Mouse (Mus musculus) intestine, embryonic 16.5 days (tissue): ENCODE data around the gene Gm28539. TPM values are rescaled to one million over a fixed set of nuclear protein-coding genes. Genes with fewer than 3 reads are reported as not detected.

Source experiments
- ATAC-seq: fragments of 200-750 bp; cut with Nextera tagmentation; 2 replicates; pipeline ENCODE4 v1.8.0; 2017; ENCODE audit warnings: moderate TSS enrichment, moderate library complexity
- H3K27ac ChIP-seq: fragments of 300-500 bp; sonication (generic); 2 replicates; pipeline ENCODE4 v1.5.1; 2014; ENCODE audit warnings: mild to moderate bottlenecking, low read length
- H3K27me3 ChIP-seq: fragments of 300-500 bp; sonication (generic); replicated peaks from 2 replicates; pipeline ENCODE4 v1.6.1; 2014; ENCODE audit warnings: low read length, control low read depth, mixed read lengths; ENCODE audit not compliant: control insufficient read depth, insufficient read depth
- H3K36me3 ChIP-seq: fragments of 300-500 bp; sonication (generic); 2 replicates; pipeline ENCODE4 v1.6.1; 2014; ENCODE audit warnings: low read length, control low read depth; ENCODE audit not compliant: control insufficient read depth, insufficient read depth
- H3K4me1 ChIP-seq: fragments of 300-500 bp; sonication (generic); 2 replicates; pipeline ENCODE4 v1.6.1; 2014; ENCODE audit warnings: low read length, control low read depth, mixed read lengths; ENCODE audit not compliant: control insufficient read depth, insufficient read depth
- H3K4me2 ChIP-seq: fragments of 300-500 bp; sonication (generic); 2 replicates; pipeline ENCODE4 v1.6.1; 2014; ENCODE audit warnings: low read depth, low read length, control low read depth
- H3K4me3 ChIP-seq: fragments of 300-500 bp; sonication (generic); 2 replicates; pipeline ENCODE4 v1.5.1; 2014; ENCODE audit warnings: mild to moderate bottlenecking, low read length
- H3K9ac ChIP-seq: fragments of 300-500 bp; sonication (generic); 2 replicates; pipeline ENCODE4 v1.6.1; 2014; ENCODE audit warnings: low read depth, low read length
- H3K9me3 ChIP-seq: fragments of 300-500 bp; sonication (generic); 2 replicates; pipeline ENCODE4 v1.6.1; 2016; ENCODE audit warnings: low read length, control low read depth; ENCODE audit not compliant: control insufficient read depth
- WGBS: fragments of 180-500 bp; shearing (Covaris S2); extraction: QIAGEN DNeasy Blood & Tissue Kit; methylation state at CpG from one replicate; pipeline ENCODE4 v1.1.7; 2014; 5-methylcytosine and 5-hydroxymethylcytosine counted together
- polyA plus RNA-seq: library from polyadenylated mRNA; unstranded; fragments of >200 nt; fragmentation: Nextera tagmentation; extraction: Ambion mirVana; gene quantifications from 2 replicates; pipeline ENCODE4 v1.2.1, GENCODE M21; 2015

Gm28539 gene
- polyA plus RNA-seq, 1 experiment from 2014 or later: not detected

DNA sequence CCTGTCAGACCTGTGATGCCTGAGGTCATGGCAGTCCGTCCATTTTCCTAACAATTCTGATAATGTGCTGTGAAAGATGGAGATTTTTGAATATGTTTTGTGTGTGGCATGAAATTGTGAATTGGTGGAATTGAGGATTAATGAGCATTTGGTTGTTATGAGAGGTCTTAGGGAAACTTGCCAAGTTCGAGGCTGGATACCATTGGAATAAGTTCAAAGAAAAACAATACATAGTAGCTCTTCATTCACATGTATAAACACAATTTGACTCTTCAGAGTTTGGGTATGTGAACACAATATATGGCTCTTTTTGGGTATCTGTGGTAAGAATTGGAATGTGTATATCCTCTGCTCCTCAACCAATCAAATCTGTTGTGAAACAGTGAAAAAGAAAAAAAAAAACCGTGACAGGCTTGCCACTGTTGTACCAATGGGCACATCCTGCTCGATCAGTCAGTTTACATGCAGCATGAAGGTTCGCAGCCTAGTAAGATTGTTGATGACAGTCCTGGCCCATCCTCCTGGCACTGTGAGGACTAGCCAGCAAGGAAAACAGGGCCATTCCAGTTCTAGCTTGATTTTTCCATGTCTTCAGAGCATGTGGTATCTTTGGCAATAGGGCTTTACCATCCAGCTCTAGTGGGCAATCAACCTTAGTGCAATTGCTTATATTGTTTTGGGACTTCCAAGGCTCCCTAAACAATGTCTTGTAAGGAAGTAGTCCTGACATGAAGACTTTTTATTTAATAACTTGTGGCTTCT lies 102.1 kb downstream of the Gm28539 start:
- WGBS: 81% methylated on average over 5 of the region's 5 CpGs
- H3K36me3 ChIP-seq: peaks cover 11% of the 10 kb centered on the region; the same call in 1 of the 2 replicates
- ATAC-seq: no peak

DNA sequence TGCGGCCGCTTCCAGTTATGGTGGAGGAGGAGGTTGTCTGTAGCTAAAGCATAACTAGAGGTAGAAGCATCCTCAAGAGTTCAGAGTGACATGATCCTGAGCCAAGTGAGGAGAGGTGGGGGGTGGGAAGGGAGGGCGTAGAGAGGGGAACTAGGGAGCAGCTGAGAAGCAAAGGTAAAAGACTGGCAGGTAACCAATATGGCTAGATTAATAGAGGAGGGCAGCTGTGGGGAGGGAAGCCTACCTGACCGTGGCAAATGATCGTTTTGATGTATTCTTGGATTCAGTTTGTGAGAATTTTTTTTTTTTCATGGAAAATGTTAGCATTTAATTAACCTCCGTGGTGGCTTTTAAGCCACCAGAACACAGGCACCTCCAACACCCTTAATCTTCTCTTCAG lies 107.5 kb downstream of the Gm28539 start:
- no peak for ATAC-seq
- 93% methylated on average over 6 of the region's 6 CpGs for WGBS
- H3K9ac ChIP-seq: no peak overlapping the region
- no peaks in the 10 kb centered on the region for H3K4me1 ChIP-seq
- H3K27me3 ChIP-seq: no peaks in the 10 kb centered on the region
- no peak overlapping the region for H3K27ac ChIP-seq
- H3K36me3 ChIP-seq: peaks cover 22% of the 10 kb centered on the region; the same call in 1 of the 2 replicates
- H3K4me2 ChIP-seq: no peak overlapping the region
- no peaks in the 10 kb centered on the region for H3K9me3 ChIP-seq
- no peak overlapping the region for H3K4me3 ChIP-seq

More for the DNA sequence above, 102.1 kb downstream of the Gm28539 start:
- H3K4me3 ChIP-seq: no peak overlapping the region
- H3K4me1 ChIP-seq: no peaks in the 10 kb centered on the region
- H3K9me3 ChIP-seq: no peaks in the 10 kb centered on the region
- no peak overlapping the region for H3K4me2 ChIP-seq
- no peaks in the 10 kb centered on the region for H3K27me3 ChIP-seq
- H3K27ac ChIP-seq: no peak overlapping the region
- H3K9ac ChIP-seq: no peak overlapping the region

DNA sequence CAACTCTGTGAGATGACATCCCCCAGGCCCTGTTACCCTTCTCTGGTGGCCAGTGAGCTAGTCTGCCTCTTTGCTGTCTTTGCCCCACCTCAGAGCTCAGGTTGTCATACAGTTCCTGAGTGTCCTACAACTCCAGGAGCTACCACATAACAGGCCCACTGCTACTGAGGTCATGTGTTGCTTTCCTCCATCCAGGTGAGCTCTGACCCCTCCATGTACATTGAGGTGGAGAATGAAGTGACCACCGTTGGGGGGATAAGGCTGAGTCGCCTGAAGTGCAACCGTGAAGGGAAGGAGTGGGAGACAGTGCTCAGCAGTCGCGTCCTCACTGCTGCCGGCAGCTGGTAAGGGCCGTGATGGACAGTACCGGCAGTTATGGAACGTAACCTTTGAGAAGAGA lies 112.6 kb downstream of the Gm28539 start:
- Histone ChIP-seq H3K4me1 (no peaks in the 10 kb centered on the region), H3K9me3 (no peaks in the 10 kb centered on the region), H3K27me3 (no peaks in the 10 kb centered on the region), H3K36me3 (peaks cover 21% of the 10 kb centered on the region), H3K4me2 (no peak overlapping the region), H3K4me3 (no peak overlapping the region), H3K27ac (no peak overlapping the region), H3K9ac (no peak overlapping the region)
- WGBS: 98% methylated on average over 9 of the region's 9 CpGs
- no peak for ATAC-seq

DNA sequence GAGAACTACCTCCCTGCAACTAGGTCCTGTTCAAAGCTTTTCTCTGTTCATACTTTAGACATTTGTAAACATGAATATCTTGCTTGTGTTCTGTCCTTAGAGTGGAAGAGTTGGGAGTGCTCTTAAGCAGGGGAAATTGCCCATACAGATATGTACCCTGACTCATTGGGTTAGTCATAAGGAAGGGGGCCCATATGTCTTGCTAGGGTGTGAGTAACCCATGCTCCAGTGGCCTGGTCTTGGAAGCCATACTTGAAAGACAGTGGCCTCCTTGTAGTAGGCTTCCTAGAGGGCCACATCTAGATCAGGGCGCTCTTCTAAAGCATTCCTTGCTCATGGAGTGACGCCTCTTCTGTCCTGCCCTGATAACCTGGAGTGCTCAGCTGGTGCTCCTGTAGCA lies 114.0 kb downstream of the Gm28539 start:
- H3K9ac ChIP-seq: no peak overlapping the region
- WGBS: 90% methylated on average over 2 of the region's 2 CpGs
- H3K27me3 ChIP-seq: no peaks in the 10 kb centered on the region
- H3K36me3 ChIP-seq: peaks cover 26% of the 10 kb centered on the region
- no peaks in the 10 kb centered on the region for H3K4me1 ChIP-seq
- no peaks in the 10 kb centered on the region for H3K9me3 ChIP-seq
- no peak for ATAC-seq
- no peak overlapping the region for H3K4me2 ChIP-seq
- no peak overlapping the region for H3K4me3 ChIP-seq
- no peak overlapping the region for H3K27ac ChIP-seq

DNA sequence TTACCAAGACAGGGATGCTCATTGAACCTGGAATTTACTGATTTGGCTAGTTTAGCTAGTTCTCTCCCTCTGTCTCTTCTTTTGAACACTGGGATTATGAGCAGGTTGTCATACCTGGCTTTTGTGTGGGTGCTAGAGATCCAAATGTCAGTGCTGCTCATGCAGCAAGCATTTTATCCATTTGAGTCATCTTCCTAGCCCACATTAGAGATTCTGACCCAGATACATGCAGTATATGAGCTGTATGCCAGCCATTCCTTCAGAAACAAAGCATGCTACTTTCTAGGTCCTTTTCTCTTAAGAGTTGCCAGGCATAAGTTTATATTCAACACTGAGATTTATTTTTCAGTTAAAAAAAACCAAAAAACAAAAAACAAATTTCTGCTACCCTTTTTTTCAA lies 116.4 kb downstream of the Gm28539 start:
- Histone ChIP-seq H3K9me3 (no peaks in the 10 kb centered on the region), H3K4me1 (no peaks in the 10 kb centered on the region), H3K4me3 (no peak overlapping the region), H3K9ac (no peak overlapping the region), H3K36me3 (peaks cover 31% of the 10 kb centered on the region), H3K27me3 (no peaks in the 10 kb centered on the region), H3K27ac (no peak overlapping the region), H3K4me2 (no peak overlapping the region)
- no peak for ATAC-seq

DNA sequence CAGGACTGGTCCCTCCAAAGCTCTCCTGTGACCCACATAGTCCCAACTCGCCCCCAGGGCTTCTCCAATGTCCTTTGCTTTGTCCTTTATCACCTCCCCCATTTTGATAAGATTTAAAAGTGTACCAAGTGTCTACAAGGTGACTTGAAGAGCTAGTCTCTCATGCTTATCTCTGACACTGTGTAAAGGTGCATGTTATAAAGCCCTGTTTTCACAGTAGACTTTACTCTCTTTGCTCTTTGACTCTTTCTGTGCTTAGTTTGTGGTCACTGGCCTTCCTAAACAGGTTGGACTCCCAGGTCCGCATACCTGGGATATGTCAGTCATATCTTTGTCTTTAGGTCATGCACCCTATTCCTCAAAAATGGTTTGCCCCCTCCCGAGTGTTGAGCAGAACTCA lies 118.7 kb downstream of the Gm28539 start:
- Histone ChIP-seq H3K9ac (no peak overlapping the region), H3K4me2 (no peak overlapping the region), H3K27ac (no peak overlapping the region), H3K36me3 (peaks cover 24% of the 10 kb centered on the region), H3K4me1 (no peaks in the 10 kb centered on the region), H3K27me3 (no peaks in the 10 kb centered on the region), H3K9me3 (no peaks in the 10 kb centered on the region), H3K4me3 (no peak overlapping the region)
- peak; percentile 75 for ATAC-seq
- 75% methylated on average over 3 of the region's 3 CpGs for WGBS

DNA sequence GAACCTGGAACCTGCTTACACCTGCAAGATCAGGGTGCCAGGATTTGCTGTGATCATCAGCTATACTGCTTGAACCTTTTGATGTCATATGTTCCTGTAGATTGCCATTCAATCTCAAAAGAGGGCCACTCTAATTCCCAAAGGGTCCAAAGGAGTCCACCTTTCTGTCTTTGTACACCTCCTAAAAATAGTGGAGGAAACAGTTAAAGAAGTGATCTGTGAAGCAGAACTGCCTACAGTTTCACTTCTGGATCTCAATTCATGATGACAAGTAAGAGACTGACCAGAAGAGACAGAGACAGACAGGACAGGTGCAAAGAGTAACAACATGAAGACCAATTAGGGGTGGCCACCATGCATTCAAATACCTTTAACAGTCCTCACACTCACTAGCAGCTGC lies 127.1 kb downstream of the Gm28539 start:
- no peaks in the 10 kb centered on the region for H3K27me3 ChIP-seq
- H3K4me2 ChIP-seq: no peak overlapping the region
- no peak overlapping the region for H3K27ac ChIP-seq
- peaks cover 28% of the 10 kb centered on the region for H3K36me3 ChIP-seq
- no peak for ATAC-seq
- no peaks in the 10 kb centered on the region for H3K9me3 ChIP-seq
- no peaks in the 10 kb centered on the region for H3K4me1 ChIP-seq
- no peak overlapping the region for H3K9ac ChIP-seq
- no peak overlapping the region for H3K4me3 ChIP-seq

DNA sequence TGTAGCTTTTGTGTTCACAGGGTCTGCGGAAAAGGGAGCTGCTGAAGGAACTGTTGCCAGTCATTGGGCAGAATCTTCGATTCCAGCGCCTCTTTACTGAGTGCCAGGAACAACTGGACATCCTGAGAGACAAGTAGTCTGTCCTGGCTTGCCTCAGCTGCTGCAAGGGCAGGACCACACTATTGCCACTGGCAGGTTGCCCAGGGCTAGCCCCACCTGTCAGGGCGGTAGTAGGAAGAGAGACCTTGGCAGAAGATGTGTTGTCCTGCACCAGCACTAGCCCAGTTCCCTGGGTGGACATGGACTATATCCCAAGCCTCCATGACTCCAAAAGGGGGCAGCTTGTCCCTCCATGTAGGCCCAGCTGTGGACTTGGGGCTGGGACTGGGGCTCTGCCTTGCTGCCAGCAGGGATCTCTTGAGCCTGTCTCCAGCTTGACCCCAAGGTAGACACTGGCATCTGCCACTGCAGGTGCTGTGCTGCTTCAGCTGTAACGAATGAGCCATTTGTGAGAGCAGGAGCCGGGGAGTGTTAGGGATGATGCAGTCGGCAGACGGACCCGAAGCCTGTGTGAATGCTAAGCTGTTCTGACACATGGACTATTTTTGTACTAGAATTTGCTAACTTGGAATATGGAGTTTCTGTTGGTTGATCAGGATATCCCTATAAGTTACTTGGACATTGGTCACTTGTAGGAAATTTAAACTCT lies 133.2 kb downstream of the Gm28539 start:
- no peak overlapping the region for H3K4me3 ChIP-seq
- H3K4me1 ChIP-seq: no peaks in the 10 kb centered on the region
- no peak for ATAC-seq
- no peaks in the 10 kb centered on the region for H3K27me3 ChIP-seq
- no peak overlapping the region for H3K9ac ChIP-seq
- H3K27ac ChIP-seq: no peak overlapping the region
- H3K9me3 ChIP-seq: no peaks in the 10 kb centered on the region
- no peak overlapping the region for H3K4me2 ChIP-seq
- 85% methylated on average over 9 of the region's 9 CpGs for WGBS
- peaks cover 11% of the 10 kb centered on the region for H3K36me3 ChIP-seq

DNA sequence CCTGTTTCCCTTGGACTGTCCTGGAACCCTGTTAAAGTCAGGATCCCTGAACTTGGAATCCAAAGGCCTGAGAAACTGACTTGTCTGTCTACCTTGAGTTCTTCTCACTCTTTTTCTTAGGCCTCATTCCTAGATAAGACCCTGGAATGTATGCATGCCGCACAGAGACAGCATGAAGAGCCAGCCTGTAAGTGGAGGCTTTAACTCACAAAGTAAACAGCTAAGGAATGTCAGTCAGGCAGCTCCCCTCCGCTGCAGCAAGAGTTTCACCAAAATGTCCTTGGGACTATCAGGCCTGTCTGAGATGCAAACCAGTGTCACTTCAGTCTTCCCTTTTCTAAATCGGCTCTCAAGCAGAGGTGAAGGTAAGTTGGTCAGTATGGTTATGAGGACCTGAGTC lies 134.5 kb downstream of the Gm28539 start:
- H3K4me2 ChIP-seq: no peak overlapping the region
- H3K27me3 ChIP-seq: no peaks in the 10 kb centered on the region
- no peak overlapping the region for H3K27ac ChIP-seq
- no peak for ATAC-seq
- no peaks in the 10 kb centered on the region for H3K9me3 ChIP-seq
- WGBS: 24% methylated on average over 3 of the region's 3 CpGs
- no peaks in the 10 kb centered on the region for H3K4me1 ChIP-seq
- no peak overlapping the region for H3K9ac ChIP-seq
- no peak overlapping the region for H3K4me3 ChIP-seq
- H3K36me3 ChIP-seq: peaks cover 11% of the 10 kb centered on the region
